Mouse (Mus musculus): ENCODE measurements around the gene Moxd1. TPM values are rescaled to one million over a fixed set of nuclear protein-coding genes. Genes with fewer than 3 reads are reported as not detected.
"Not testable (repeated sequence)": the region's sequence is repeated elsewhere in the genome, so short reads cannot be mapped to it uniquely, and the experiment has no call there.

Gene Moxd1
- polyA plus RNA-seq, 1 experiment from 2014 or later: 10.9 TPM

GRCm38 (mm10) chr10:24276211-24276610 is 52.9 kb downstream of the Moxd1 start:
- Histone ChIP-seq H3K4me2 (no peak overlapping the region), H3K27me3 (replicated peaks) (no peaks in the 10 kb centered on the region), H3K4me1 (no peaks in the 10 kb centered on the region), H3K4me3 (replicated peaks) (no peak overlapping the region), H3K9me3 (no peaks in the 10 kb centered on the region), H3K9ac (no peak overlapping the region), H3K36me3 (no peaks in the 10 kb centered on the region), H3K27ac (no peak overlapping the region)
- 35% methylated on average over 7 of the region's 7 CpGs for WGBS
- no peak for ATAC-seq (ENCODE audit: insufficient read depth, low FRiP score, low read depth)

- no peak overlapping the region for H3K4me2 ChIP-seq
- no peaks in the 10 kb centered on the region for H3K27me3 ChIP-seq (replicated peaks)
- H3K27ac ChIP-seq: no peak overlapping the region
- no peaks in the 10 kb centered on the region for H3K4me1 ChIP-seq
- H3K9ac ChIP-seq: no peak overlapping the region
- H3K36me3 ChIP-seq: no peaks in the 10 kb centered on the region
- ATAC-seq (ENCODE audit: insufficient read depth, low FRiP score, low read depth): no peak
- no peaks in the 10 kb centered on the region for H3K9me3 ChIP-seq
- 62% methylated on average over 5 of the region's 5 CpGs for WGBS
- H3K4me3 ChIP-seq (replicated peaks): no peak overlapping the region
These were observed 59.3 kb downstream of the Moxd1 start for GRCm38 (mm10) chr10:24282650-24283049.

GRCm38 (mm10) chr10:24291611-24292010 is 68.3 kb downstream of the Moxd1 start:
- WGBS: 65% methylated on average over 8 of the region's 8 CpGs
- Histone ChIP-seq H3K4me3 (replicated peaks) (no peak overlapping the region), H3K9me3 (no peaks in the 10 kb centered on the region), H3K27me3 (replicated peaks) (no peaks in the 10 kb centered on the region), H3K4me2 (no peak overlapping the region), H3K9ac (no peak overlapping the region), H3K36me3 (no peaks in the 10 kb centered on the region), H3K27ac (no peak overlapping the region), H3K4me1 (no peaks in the 10 kb centered on the region)
- ATAC-seq (ENCODE audit: insufficient read depth, low FRiP score, low read depth): no peak

GRCm38 (mm10) chr10:24292671-24293070 is 69.4 kb downstream of the Moxd1 start:
- no peaks in the 10 kb centered on the region for H3K36me3 ChIP-seq
- H3K4me3 ChIP-seq (replicated peaks): no peak overlapping the region
- WGBS: 94% methylated on average over 1 of the region's 1 CpGs
- H3K4me1 ChIP-seq: no peaks in the 10 kb centered on the region
- H3K9me3 ChIP-seq: no peaks in the 10 kb centered on the region
- H3K4me2 ChIP-seq: no peak overlapping the region
- no peak overlapping the region for H3K9ac ChIP-seq
- H3K27me3 ChIP-seq (replicated peaks): no peaks in the 10 kb centered on the region
- no peak overlapping the region for H3K27ac ChIP-seq
- no peak for ATAC-seq (ENCODE audit: insufficient read depth, low FRiP score, low read depth)

- Histone ChIP-seq H3K4me1 (no peaks in the 10 kb centered on the region), H3K4me3 (replicated peaks) (no peak overlapping the region), H3K9me3 (no peaks in the 10 kb centered on the region), H3K27me3 (replicated peaks) (no peaks in the 10 kb centered on the region), H3K9ac (no peak overlapping the region), H3K4me2 (no peak overlapping the region), H3K27ac (no peak overlapping the region), H3K36me3 (no peaks in the 10 kb centered on the region)
- no peak for ATAC-seq (ENCODE audit: insufficient read depth, low FRiP score, low read depth)
- 51% methylated on average over 4 of the region's 4 CpGs for WGBS
These were observed 73.3 kb downstream of the Moxd1 start for GRCm38 (mm10) chr10:24296608-24297007.

- Histone ChIP-seq H3K27ac (no peak overlapping the region), H3K4me1 (no peaks in the 10 kb centered on the region), H3K36me3 (no peaks in the 10 kb centered on the region), H3K4me3 (replicated peaks) (no peak overlapping the region), H3K9ac (no peak overlapping the region), H3K27me3 (replicated peaks) (no peaks in the 10 kb centered on the region), H3K9me3 (no peaks in the 10 kb centered on the region), H3K4me2 (no peak overlapping the region)
- 2% methylated on average over 1 of the region's 1 CpGs for WGBS
- ATAC-seq (ENCODE audit: insufficient read depth, low FRiP score, low read depth): no peak
These were observed 74.5 kb downstream of the Moxd1 start for GRCm38 (mm10) chr10:24297792-24298191.

GRCm38 (mm10) chr10:24298260-24299244 is 75.2 kb downstream of the Moxd1 start:
- H3K27me3 ChIP-seq (replicated peaks): no peaks in the 10 kb centered on the region
- H3K4me1 ChIP-seq: no peaks in the 10 kb centered on the region
- H3K9me3 ChIP-seq: no peaks in the 10 kb centered on the region
- H3K4me3 ChIP-seq (replicated peaks): no peak overlapping the region
- WGBS: 42% methylated on average over 2 of the region's 2 CpGs
- H3K9ac ChIP-seq: no peak overlapping the region
- H3K4me2 ChIP-seq: no peak overlapping the region
- no peak for ATAC-seq (ENCODE audit: insufficient read depth, low FRiP score, low read depth)
- H3K27ac ChIP-seq: no peak overlapping the region
- no peaks in the 10 kb centered on the region for H3K36me3 ChIP-seq

GRCm38 (mm10) chr10:24312191-24312611 is 88.9 kb downstream of the Moxd1 start:
- Histone ChIP-seq H3K4me2 (peak overlapping the region; percentile 31; the same call in 1 of the 2 replicates), H3K9me3 (no peaks in the 10 kb centered on the region), H3K27ac (no peak overlapping the region), H3K4me3 (replicated peaks) (no peak overlapping the region), H3K36me3 (no peaks in the 10 kb centered on the region), H3K4me1 (0 out of 2 replicates have a peak, but pooled peaks cover 3% of the 10 kb centered on the region), H3K27me3 (replicated peaks) (no peaks in the 10 kb centered on the region), H3K9ac (no peak overlapping the region)
- ATAC-seq (ENCODE audit: insufficient read depth, low FRiP score, low read depth): no peak
- WGBS: under 1% methylated on average over 9 of the region's 9 CpGs

GRCm38 (mm10) chr10:24317126-24317836 is 94.0 kb downstream of the Moxd1 start:
- Histone ChIP-seq H3K4me3 (replicated peaks) (no peak overlapping the region), H3K4me1 (0 out of 2 replicates have a peak, but pooled peaks cover 3% of the 10 kb centered on the region), H3K27me3 (replicated peaks) (no peaks in the 10 kb centered on the region), H3K9ac (no peak overlapping the region), H3K36me3 (no peaks in the 10 kb centered on the region), H3K4me2 (peak overlapping the region; percentile 24; the same call in 1 of the 2 replicates), H3K27ac (no peak overlapping the region), H3K9me3 (no peaks in the 10 kb centered on the region)
- 42% methylated on average over 19 of the region's 19 CpGs for WGBS
- ATAC-seq (ENCODE audit: insufficient read depth, low FRiP score, low read depth): peak; percentile 50

GRCm38 (mm10) chr10:24320326-24320725 is 97.0 kb downstream of the Moxd1 start:
- Histone ChIP-seq H3K4me1 (0 out of 2 replicates have a peak, but pooled peaks cover 3% of the 10 kb centered on the region), H3K4me2 (no peak overlapping the region), H3K36me3 (no peaks in the 10 kb centered on the region), H3K4me3 (replicated peaks) (no peak overlapping the region), H3K9ac (no peak overlapping the region), H3K27me3 (replicated peaks) (no peaks in the 10 kb centered on the region), H3K27ac (no peak overlapping the region), H3K9me3 (no peaks in the 10 kb centered on the region)
- ATAC-seq (ENCODE audit: insufficient read depth, low FRiP score, low read depth): no peak
- WGBS: 69% methylated on average over 3 of the region's 3 CpGs

- Histone ChIP-seq H3K4me3 (replicated peaks) (no peak overlapping the region), H3K9me3 (no peaks in the 10 kb centered on the region), H3K4me1 (no peaks in the 10 kb centered on the region), H3K27me3 (replicated peaks) (no peaks in the 10 kb centered on the region), H3K4me2 (no peak overlapping the region), H3K9ac (no peak overlapping the region), H3K27ac (no peak overlapping the region), H3K36me3 (no peaks in the 10 kb centered on the region)
- no peak for ATAC-seq (ENCODE audit: insufficient read depth, low FRiP score, low read depth)
- WGBS: 83% methylated on average over 4 of the region's 4 CpGs
These were observed 99.7 kb downstream of the Moxd1 start for GRCm38 (mm10) chr10:24323066-24323465.

GRCm38 (mm10) chr10:24327265-24327664 is 103.9 kb downstream of the Moxd1 start:
- 56% methylated on average over 8 of the region's 8 CpGs for WGBS
- not testable (repeated sequence) for H3K4me2 ChIP-seq; H3K27ac ChIP-seq; H3K27me3 ChIP-seq (replicated peaks); H3K9ac ChIP-seq; H3K9me3 ChIP-seq; H3K4me3 ChIP-seq (replicated peaks); H3K36me3 ChIP-seq; ATAC-seq (ENCODE audit: insufficient read depth, low FRiP score, low read depth); H3K4me1 ChIP-seq
